Mouse (Mus musculus) G1E-ER4 (cell line): ENCODE measurements around the gene Cd37. TPM values are rescaled to one million over a fixed set of nuclear protein-coding genes. Genes with fewer than 3 reads are reported as not detected.

Experiments
- GATA1 ChIP-seq: IDR thresholded peaks from one replicate; pipeline ENCODE4 v1.8.0; 2012; ENCODE audit warnings: low read length, inconsistent platforms
- polyA plus RNA-seq: library from polyadenylated mRNA; stranded (reverse); fragments of >175 nt; gene quantifications from 2 replicates; pipeline ENCODE4 v1.2.3, GENCODE M21; 2012

Gene Cd37
- polyA plus RNA-seq, 1 experiment: 96.2 TPM

- no peak for TF ChIP-seq GATA1
Observed at GRCm38 (mm10) chr7:45216442-45217183, 22.3 kb downstream of the Cd37 start.

- no peak for TF ChIP-seq GATA1
Observed at GRCm38 (mm10) chr7:45215673-45216441, 23.1 kb downstream of the Cd37 start, which contains the start of gene Tead2. Gene Tead2, plus strand, starts transcription at chr7:45215753.

GRCm38 (mm10) chr7:45213708-45214107 lies 25.2 kb downstream of the Cd37 start:
- no peak for TF ChIP-seq GATA1

DNA sequence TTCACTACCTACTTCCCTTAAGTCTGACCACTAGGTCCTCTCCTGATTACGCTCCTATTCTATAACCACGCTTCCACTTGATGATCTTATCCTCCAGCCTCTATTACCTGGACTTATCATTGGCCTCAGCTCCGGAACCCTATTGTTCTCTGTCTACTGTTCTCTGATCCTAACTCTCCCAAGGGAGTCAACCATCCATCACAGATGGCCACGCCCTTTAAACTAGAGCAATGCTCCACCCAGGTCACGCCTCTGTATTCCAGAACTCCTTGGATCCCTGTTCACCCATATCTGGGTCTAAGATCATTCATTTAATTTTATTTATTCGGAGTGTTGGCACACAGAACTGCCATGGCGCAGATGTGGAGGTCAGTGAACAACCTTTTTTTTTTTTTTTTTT lies 26.6 kb downstream of the Cd37 start:
- TF ChIP-seq GATA1: no peak

- no peak for TF ChIP-seq GATA1
Observed at GRCm38 (mm10) chr7:45211851-45212251, 27.1 kb downstream of the Cd37 start, which contains the start of gene Dkkl1. Gene Dkkl1, minus strand, starts transcription at chr7:45212147.

GRCm38 (mm10) chr7:45211070-45211469 lies 27.8 kb downstream of the Cd37 start:
- TF ChIP-seq GATA1: no peak

GRCm38 (mm10) chr7:45208260-45208659 lies 30.7 kb downstream of the Cd37 start:
- no peak for TF ChIP-seq GATA1

GRCm38 (mm10) chr7:45204380-45205143 lies 34.4 kb downstream of the Cd37 start, which contains the start of gene Ccdc155:
Gene Ccdc155, minus strand, starts transcription at chr7:45204892.
- no peak for TF ChIP-seq GATA1

GRCm38 (mm10) chr7:45202654-45203053 lies 36.3 kb downstream of the Cd37 start:
- TF ChIP-seq GATA1: no peak

DNA sequence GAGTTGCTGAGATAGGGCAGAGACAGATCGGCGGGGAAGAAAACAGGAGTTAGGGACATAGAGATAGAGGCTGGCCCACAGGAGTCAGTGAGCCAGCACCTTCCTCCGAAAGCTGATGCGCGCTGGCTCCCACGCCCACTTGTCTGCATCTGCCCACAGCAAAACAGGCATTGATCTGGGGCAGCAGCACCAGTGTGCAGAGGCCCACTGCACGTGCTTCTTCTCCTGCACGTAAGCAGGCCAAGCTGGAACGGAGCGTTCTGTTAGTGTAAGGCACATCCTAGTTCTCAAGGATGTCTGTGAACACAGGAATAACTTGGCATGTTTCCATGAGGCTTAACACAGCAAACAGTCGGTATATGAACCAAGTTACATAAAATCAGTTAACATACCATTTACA lies 40.0 kb downstream of the Cd37 start:
- TF ChIP-seq GATA1: no peak

- TF ChIP-seq GATA1: no peak
Observed at GRCm38 (mm10) chr7:45198435-45198834, 40.5 kb downstream of the Cd37 start.

DNA sequence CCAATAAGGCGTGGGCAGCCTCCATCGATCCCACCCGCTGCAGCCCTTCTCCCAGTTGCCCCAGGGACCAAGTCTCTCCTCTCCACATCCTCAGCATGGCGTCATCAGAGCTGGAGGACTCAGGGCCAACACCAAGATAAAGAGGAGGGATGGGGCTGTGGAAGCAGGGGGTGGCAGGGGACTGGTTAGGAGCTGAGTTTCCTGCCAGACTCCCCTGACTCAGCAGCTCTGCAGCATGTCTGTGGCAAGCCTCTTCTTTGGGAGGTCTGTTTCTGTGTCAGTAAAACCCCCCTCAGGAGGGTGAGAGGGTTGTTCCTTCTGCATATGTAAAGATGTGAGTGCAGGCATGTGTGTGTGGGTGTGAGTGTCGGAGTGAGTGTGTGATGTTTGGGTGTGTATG lies 41.9 kb downstream of the Cd37 start:
- no peak for TF ChIP-seq GATA1

DNA sequence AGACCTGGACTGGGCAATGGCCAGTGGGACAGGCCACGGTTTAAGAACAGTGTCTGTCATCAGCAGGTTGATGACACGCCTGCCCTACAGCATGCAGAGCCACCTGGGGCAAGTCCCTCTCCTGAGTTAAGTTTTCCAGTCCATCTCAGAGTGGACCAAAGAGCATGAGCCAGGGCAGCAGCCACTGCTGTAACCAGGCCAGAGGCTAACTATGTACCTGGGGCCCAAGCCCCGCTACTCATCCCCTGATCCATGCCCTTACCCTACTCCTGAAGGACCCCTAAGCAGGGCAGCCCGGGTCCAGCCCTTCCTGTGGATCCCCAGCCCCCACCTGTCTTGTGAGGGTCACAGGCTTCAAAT lies 42.8 kb downstream of the Cd37 start:
- TF ChIP-seq GATA1: no peak

- no peak for TF ChIP-seq GATA1
Observed at GRCm38 (mm10) chr7:45195341-45196175, 43.4 kb downstream of the Cd37 start.

GRCm38 (mm10) chr7:45193871-45194785 lies 44.8 kb downstream of the Cd37 start:
- no peak for TF ChIP-seq GATA1
